Mouse (Mus musculus) intestine, embryonic 16.5 days (tissue): ENCODE measurements around the gene Fndc10. TPM values are rescaled to one million over a fixed set of nuclear protein-coding genes. Genes with fewer than 3 reads are reported as not detected.
"Not testable (repeated sequence)": the region's sequence is repeated elsewhere in the genome, so short reads cannot be mapped to it uniquely, and the experiment has no call there.

Experiments used
- ATAC-seq: fragments of 200-750 bp; cut with Nextera tagmentation; 2 replicates; pipeline ENCODE4 v1.8.0; 2017; ENCODE audit warnings: moderate TSS enrichment, moderate library complexity
- H3K27ac ChIP-seq: fragments of 300-500 bp; sonication (generic); 2 replicates; pipeline ENCODE4 v1.5.1; 2014; ENCODE audit warnings: mild to moderate bottlenecking, low read length
- H3K27me3 ChIP-seq: fragments of 300-500 bp; sonication (generic); replicated peaks from 2 replicates; pipeline ENCODE4 v1.6.1; 2014; ENCODE audit warnings: low read length, control low read depth, mixed read lengths; ENCODE audit not compliant: control insufficient read depth, insufficient read depth
- H3K36me3 ChIP-seq: fragments of 300-500 bp; sonication (generic); 2 replicates; pipeline ENCODE4 v1.6.1; 2014; ENCODE audit warnings: low read length, control low read depth; ENCODE audit not compliant: control insufficient read depth, insufficient read depth
- H3K4me1 ChIP-seq: fragments of 300-500 bp; sonication (generic); 2 replicates; pipeline ENCODE4 v1.6.1; 2014; ENCODE audit warnings: low read length, control low read depth, mixed read lengths; ENCODE audit not compliant: control insufficient read depth, insufficient read depth
- H3K4me2 ChIP-seq: fragments of 300-500 bp; sonication (generic); 2 replicates; pipeline ENCODE4 v1.6.1; 2014; ENCODE audit warnings: low read depth, low read length, control low read depth
- H3K4me3 ChIP-seq: fragments of 300-500 bp; sonication (generic); 2 replicates; pipeline ENCODE4 v1.5.1; 2014; ENCODE audit warnings: mild to moderate bottlenecking, low read length
- H3K9ac ChIP-seq: fragments of 300-500 bp; sonication (generic); 2 replicates; pipeline ENCODE4 v1.6.1; 2014; ENCODE audit warnings: low read depth, low read length
- H3K9me3 ChIP-seq: fragments of 300-500 bp; sonication (generic); 2 replicates; pipeline ENCODE4 v1.6.1; 2016; ENCODE audit warnings: low read length, control low read depth; ENCODE audit not compliant: control insufficient read depth
- WGBS: fragments of 180-500 bp; shearing (Covaris S2); extraction: QIAGEN DNeasy Blood & Tissue Kit; methylation state at CpG from one replicate; pipeline ENCODE4 v1.1.7; 2014; 5-methylcytosine and 5-hydroxymethylcytosine counted together
- polyA plus RNA-seq: library from polyadenylated mRNA; unstranded; fragments of >200 nt; fragmentation: Nextera tagmentation; extraction: Ambion mirVana; gene quantifications from 2 replicates; pipeline ENCODE4 v1.2.1, GENCODE M21; 2015

The Fndc10 gene
- 1.9 and 2.0 TPM in 2 replicates for polyA plus RNA-seq

- under 1% methylated on average over 25 of the region's 47 CpGs for WGBS
- peak within 1 kb of the TSS; percentile 76 for H3K4me3 ChIP-seq
- H3K4me1 ChIP-seq = peaks cover 19% of the 10 kb centered on the region
- H3K9ac ChIP-seq = peak within 1 kb of the TSS; percentile 82
- H3K27me3 ChIP-seq = no peaks in the 10 kb centered on the region
- no peaks in the 10 kb centered on the region for H3K36me3 ChIP-seq
- peak within 1 kb of the TSS; percentile 98 for H3K4me2 ChIP-seq
- peak; percentile 81 for ATAC-seq
- H3K27ac ChIP-seq = no peak within 1 kb of the TSS
- H3K9me3 ChIP-seq = no peaks in the 10 kb centered on the region
Measured at GRCm38 (mm10) chr4:155694111-155694481, at the start of gene Fndc10. Gene Fndc10, plus strand, starts transcription at chr4:155694342.

- not testable (repeated sequence) for H3K4me1 ChIP-seq, H3K27ac ChIP-seq, H3K9ac ChIP-seq, H3K9me3 ChIP-seq, H3K4me2 ChIP-seq, ATAC-seq, H3K4me3 ChIP-seq, H3K27me3 ChIP-seq
- H3K36me3 ChIP-seq = peaks cover 37% of the 10 kb centered on the region
- 95% methylated on average over 2 of the region's 2 CpGs for WGBS
Measured at GRCm38 (mm10) chr4:155645308-155645707, 48.8 kb upstream of the Fndc10 start, which contains the start of gene Gm10563. Gene Gm10563, minus strand, starts transcription at chr4:155645408.

- H3K36me3 ChIP-seq = peaks cover 39% of the 10 kb centered on the region
- no peaks in the 10 kb centered on the region for H3K9me3 ChIP-seq
- no peaks in the 10 kb centered on the region for H3K4me1 ChIP-seq
- no peaks in the 10 kb centered on the region for H3K27me3 ChIP-seq
- no peak for ATAC-seq
- WGBS = 85% methylated on average over 5 of the region's 5 CpGs
- no peak overlapping the region for H3K4me3 ChIP-seq
- H3K9ac ChIP-seq = no peak overlapping the region
- no peak overlapping the region for H3K27ac ChIP-seq
- H3K4me2 ChIP-seq = no peak overlapping the region
Measured at GRCm38 (mm10) chr4:155645721-155646120, 48.4 kb upstream of the Fndc10 start.

GRCm38 (mm10) chr4:155649355-155649754 lies 44.8 kb upstream of the Fndc10 start:
- no peaks in the 10 kb centered on the region; the same call in 1 of the 2 replicates for H3K27me3 ChIP-seq
- peaks cover 20% of the 10 kb centered on the region for H3K36me3 ChIP-seq
- H3K4me2 ChIP-seq = no peak overlapping the region
- H3K9me3 ChIP-seq = no peaks in the 10 kb centered on the region
- H3K4me3 ChIP-seq = no peak overlapping the region
- 91% methylated on average over 11 of the region's 11 CpGs for WGBS
- peaks cover 34% of the 10 kb centered on the region for H3K4me1 ChIP-seq
- no peak overlapping the region for H3K27ac ChIP-seq
- no peak for ATAC-seq
- H3K9ac ChIP-seq = no peak overlapping the region

- peak overlapping the region; percentile 49 for H3K4me3 ChIP-seq
- WGBS = 50% methylated on average over 15 of the region's 15 CpGs
- no peaks in the 10 kb centered on the region; the same call in 1 of the 2 replicates for H3K27me3 ChIP-seq
- peak; percentile 60 for ATAC-seq
- peak overlapping the region; percentile 82 for H3K27ac ChIP-seq
- H3K4me1 ChIP-seq = peaks cover 43% of the 10 kb centered on the region
- peak overlapping the region; percentile 73 for H3K9ac ChIP-seq
- H3K36me3 ChIP-seq = peaks cover 20% of the 10 kb centered on the region
- H3K4me2 ChIP-seq = peak overlapping the region; percentile 73
- H3K9me3 ChIP-seq = no peaks in the 10 kb centered on the region
Measured at GRCm38 (mm10) chr4:155651553-155652269, 42.4 kb upstream of the Fndc10 start.

GRCm38 (mm10) chr4:155652283-155653085 lies 41.7 kb upstream of the Fndc10 start:
- peak overlapping the region; percentile 73 for H3K4me2 ChIP-seq
- peak overlapping the region; percentile 82 for H3K27ac ChIP-seq
- peaks cover 43% of the 10 kb centered on the region for H3K4me1 ChIP-seq
- 27% methylated on average over 36 of the region's 36 CpGs for WGBS
- peaks cover 18% of the 10 kb centered on the region for H3K36me3 ChIP-seq
- H3K27me3 ChIP-seq = no peaks in the 10 kb centered on the region; the same call in 1 of the 2 replicates
- peak overlapping the region; percentile 49 for H3K4me3 ChIP-seq
- peak overlapping the region; percentile 73 for H3K9ac ChIP-seq
- ATAC-seq = no peak
- no peaks in the 10 kb centered on the region for H3K9me3 ChIP-seq

GRCm38 (mm10) chr4:155653086-155653450 lies 41.1 kb upstream of the Fndc10 start, which contains the start of gene Mmp23:
Gene Mmp23, minus strand, starts transcription at chr4:155653384.
- WGBS = under 1% methylated on average over 33 of the region's 33 CpGs
- Histone ChIP-seq H3K4me3 (peak within 1 kb of the TSS; percentile 49), H3K27me3 (no peaks in the 10 kb centered on the region; the same call in 1 of the 2 replicates), H3K4me1 (peaks cover 43% of the 10 kb centered on the region), H3K27ac (peak within 1 kb of the TSS; percentile 82), H3K36me3 (peaks cover 21% of the 10 kb centered on the region), H3K9ac (peak within 1 kb of the TSS; percentile 73), H3K9me3 (no peaks in the 10 kb centered on the region), H3K4me2 (peak within 1 kb of the TSS; percentile 73)
- ATAC-seq = peak; percentile 26

GRCm38 (mm10) chr4:155653451-155654182 lies 40.5 kb upstream of the Fndc10 start:
- Histone ChIP-seq H3K4me2 (peak overlapping the region; percentile 73), H3K9ac (peak overlapping the region; percentile 73), H3K36me3 (peaks cover 16% of the 10 kb centered on the region), H3K27ac (peak overlapping the region; percentile 27; the same call in 1 of the 2 replicates), H3K4me3 (peak overlapping the region; percentile 49), H3K27me3 (no peaks in the 10 kb centered on the region; the same call in 1 of the 2 replicates), H3K9me3 (no peaks in the 10 kb centered on the region), H3K4me1 (peaks cover 43% of the 10 kb centered on the region)
- ATAC-seq = no peak
- 5% methylated on average over 31 of the region's 31 CpGs for WGBS

GRCm38 (mm10) chr4:155654183-155654455 lies 40.0 kb upstream of the Fndc10 start:
- Histone ChIP-seq H3K4me2 (peak overlapping the region; percentile 73), H3K4me3 (peak overlapping the region; percentile 49), H3K9me3 (no peaks in the 10 kb centered on the region), H3K27ac (peak overlapping the region; percentile 21; the same call in 1 of the 2 replicates), H3K27me3 (no peaks in the 10 kb centered on the region; the same call in 1 of the 2 replicates), H3K36me3 (peaks cover 18% of the 10 kb centered on the region), H3K4me1 (peaks cover 43% of the 10 kb centered on the region), H3K9ac (peak overlapping the region; percentile 73)
- 5% methylated on average over 6 of the region's 6 CpGs for WGBS
- ATAC-seq = peak; percentile 1; the same call in 1 of the 2 replicates
